Mouse (Mus musculus) gastrocnemius, postnatal 14 days (tissue): ENCODE data around the gene Fstl4. TPM values are rescaled to one million over a fixed set of nuclear protein-coding genes. Genes with fewer than 3 reads are reported as not detected.

ENCODE experiments used
- DNase-seq: peaks from one replicate; pipeline ENCODE4 v3.0.0; 2021; ENCODE audit warnings: mixed read lengths
- intact Hi-C: fragments of 180-260 bp; cut with DNase I; formaldehyde crosslinking; loops from one replicate; pipeline ENCODE4 v1.15.1; 2025; ENCODE audit warnings: low total_unique reads
- total RNA-seq, 2 experiments: library from RNA; stranded (reverse); gene quantifications; 2 replicates each; pipeline ENCODE4 v1.2.3; 2021

Fstl4 gene
- total RNA-seq, 2 experiments from 2014 or later: 0.08 TPM; not detected in 1

GRCm38 (mm10) chr11:53000226-53000625, 235.8 kb downstream of the Fstl4 start:
- intact Hi-C loops: no loop called here

GRCm38 (mm10) chr11:53003361-53003760, 238.9 kb downstream of the Fstl4 start:
- DNase-seq: no peak
- intact Hi-C loops: no loop called here

More at GRCm38 (mm10) chr11:53000226-53000625, 235.8 kb downstream of the Fstl4 start:
- DNase-seq: no peak

- intact Hi-C loops: no loop called here
- no peak for DNase-seq
These were observed 239.4 kb downstream of the Fstl4 start for GRCm38 (mm10) chr11:53003811-53004210.

GRCm38 (mm10) chr11:53009597-53009996, 245.2 kb downstream of the Fstl4 start:
- intact Hi-C loops: no loop called here
- no peak for DNase-seq

GRCm38 (mm10) chr11:53011996-53012505, 247.6 kb downstream of the Fstl4 start:
- intact Hi-C loops: no loop called here
- DNase-seq: no peak

- intact Hi-C loops: no loop called here
- no peak for DNase-seq
These were observed 249.5 kb downstream of the Fstl4 start for GRCm38 (mm10) chr11:53013906-53014305.

- intact Hi-C loops: no loop called here
- DNase-seq: no peak
These were observed 252.1 kb downstream of the Fstl4 start for GRCm38 (mm10) chr11:53016358-53017021.

GRCm38 (mm10) chr11:53019509-53019908, 255.1 kb downstream of the Fstl4 start:
- intact Hi-C loops: no loop called here
- DNase-seq: no peak

GRCm38 (mm10) chr11:53024403-53024802, 260.0 kb downstream of the Fstl4 start:
- intact Hi-C loops: no loop called here
- DNase-seq: no peak

GRCm38 (mm10) chr11:53025686-53026085, 261.3 kb downstream of the Fstl4 start:
- no peak for DNase-seq
- intact Hi-C loops: no loop called here

GRCm38 (mm10) chr11:53028421-53029168, 264.2 kb downstream of the Fstl4 start:
- no peak for DNase-seq
- intact Hi-C loops: no loop called here

GRCm38 (mm10) chr11:53031777-53032176, 267.3 kb downstream of the Fstl4 start:
- DNase-seq: no peak
- intact Hi-C loops: loop anchor here (2.0 to 5.0 kb wide), 2 partner anchors 269 to 609 kb away; partner anchors contain the start of gene Fstl4

GRCm38 (mm10) chr11:53032336-53032735, 267.9 kb downstream of the Fstl4 start:
- intact Hi-C loops: loop anchor here (2.0 to 5.0 kb wide), 2 partner anchors 270 to 610 kb away; partner anchors contain the start of gene Fstl4
- peak; percentile 77 for DNase-seq

- DNase-seq: no peak
- intact Hi-C loops: no loop called here
These were observed 271.0 kb downstream of the Fstl4 start for GRCm38 (mm10) chr11:53035414-53035813.

GRCm38 (mm10) chr11:53046850-53047249, 282.4 kb downstream of the Fstl4 start:
- intact Hi-C loops: no loop called here
- DNase-seq: no peak

- no peak for DNase-seq
- intact Hi-C loops: no loop called here
These were observed 289.7 kb downstream of the Fstl4 start for GRCm38 (mm10) chr11:53054151-53054550.

- no peak for DNase-seq
- intact Hi-C loops: no loop called here
These were observed 291.5 kb downstream of the Fstl4 start for GRCm38 (mm10) chr11:53055896-53056295.

- DNase-seq: no peak
- intact Hi-C loops: no loop called here
These were observed 292.3 kb downstream of the Fstl4 start for GRCm38 (mm10) chr11:53056781-53057180.

- intact Hi-C loops: no loop called here
- no peak for DNase-seq
These were observed 293.6 kb downstream of the Fstl4 start for GRCm38 (mm10) chr11:53057821-53058553.

- no peak for DNase-seq
- intact Hi-C loops: no loop called here
These were observed 294.1 kb downstream of the Fstl4 start for GRCm38 (mm10) chr11:53058557-53058956.
